Mouse (Mus musculus) MEL (cell line): ENCODE measurements around the gene Ist1. TPM values are rescaled to one million over a fixed set of nuclear protein-coding genes. Genes with fewer than 3 reads are reported as not detected.

Source experiments
- DNase-seq: peaks from one replicate; pipeline ENCODE4 v3.0.0; 2011; ENCODE audit warnings: low read depth, low spot score
- H3K27ac ChIP-seq: 2 replicates; pipeline ENCODE4 v1.5.1; 2012; ENCODE audit warnings: low read depth, mild to moderate bottlenecking, control low read depth, low read length, moderate library complexity; ENCODE audit not compliant: control insufficient read depth
- H3K27me3 ChIP-seq, 2 experiments: fragments of 150-350 bp in 1 of 2; sonication (generic) in 1 of 2; 2 replicates each; pipeline ENCODE4 v1.6.1; 2012; ENCODE audit warnings: low read length in 2 of 2, mild to moderate bottlenecking in 2 of 2, improper control_type of control experiment in 1 of 2, moderate library complexity in 1 of 2; ENCODE audit not compliant: insufficient read depth in 2 of 2, control insufficient read depth in 1 of 2
- H3K36me3 ChIP-seq, 2 experiments: 2 replicates each; pipeline ENCODE4 v1.6.1; 2012 to 2014; ENCODE audit warnings: low read length in 2 of 2, improper control_type of control experiment in 1 of 2, inconsistent platforms in 1 of 2, mild to moderate bottlenecking in 1 of 2; ENCODE audit not compliant: insufficient read depth in 2 of 2, control insufficient read depth in 1 of 2
- H3K4me1 ChIP-seq, 2 experiments: fragments of 150-350 bp in 1 of 2; sonication (generic) in 1 of 2; 2 replicates each; pipeline ENCODE4 v1.6.1; 2012; ENCODE audit warnings: low read length in 2 of 2, improper control_type of control experiment in 1 of 2, mild to moderate bottlenecking in 1 of 2; ENCODE audit not compliant: insufficient read depth in 2 of 2, control insufficient read depth in 1 of 2
- H3K4me3 ChIP-seq, 2 experiments: fragments of 150-350 bp in 1 of 2; sonication (generic) in 1 of 2; 2 replicates each; pipeline ENCODE4 v1.5.1; 2012; ENCODE audit warnings: low read depth in 2 of 2, low read length in 2 of 2, mild to moderate bottlenecking in 2 of 2, moderate library complexity in 2 of 2, control low read depth in 1 of 2, improper control_type of control experiment in 1 of 2; ENCODE audit not compliant: control insufficient read depth in 1 of 2, insufficient read depth in 1 of 2
- H3K79me2 ChIP-seq: 2 replicates; pipeline ENCODE4 v1.6.1; 2012; ENCODE audit warnings: mild to moderate bottlenecking, low read length, moderate library complexity; ENCODE audit not compliant: control insufficient read depth, poor library complexity, insufficient read depth
- H3K9ac ChIP-seq: 2 replicates; pipeline ENCODE4 v1.6.1; 2012; ENCODE audit warnings: low read depth, mild to moderate bottlenecking, control low read depth, low read length, moderate library complexity; ENCODE audit not compliant: control insufficient read depth, poor library complexity, severe bottlenecking
- H3K9me3 ChIP-seq: fragments of 150-350 bp; sonication (generic); replicated peaks from 2 replicates; pipeline ENCODE4 v1.6.1; 2012; ENCODE audit warnings: mild to moderate bottlenecking, low read length, improper control_type of control experiment, moderate library complexity; ENCODE audit not compliant: insufficient read depth
- BHLHE40 ChIP-seq: IDR thresholded peaks from 2 replicates; pipeline ENCODE4 v1.6.1; 2012; ENCODE audit warnings: low read depth, mild to moderate bottlenecking, inconsistent platforms, low read length, improper control_type of control experiment, borderline replicate concordance
- CHD2 ChIP-seq: IDR thresholded peaks from 2 replicates; pipeline ENCODE4 v1.6.1; 2011; ENCODE audit warnings: low read length, improper control_type of control experiment
- CTCF ChIP-seq, 3 experiments: IDR thresholded peaks in 2 of 3; conservative IDR thresholded peaks in 1 of 3; 2 replicates each; pipeline ENCODE4 v1.5.1; 2011 to 2012; ENCODE audit warnings: low read length in 3 of 3, low read depth in 2 of 3, mild to moderate bottlenecking in 2 of 3, improper control_type of control experiment in 1 of 3, inconsistent platforms in 1 of 3, mixed read lengths in 1 of 3, moderate library complexity in 1 of 3; ENCODE audit not compliant: control insufficient read depth in 1 of 3, insufficient read depth in 1 of 3, poor library complexity in 1 of 3, severe bottlenecking in 1 of 3
- ELF1 ChIP-seq: IDR thresholded peaks from 2 replicates; pipeline ENCODE4 v1.6.1; 2014; ENCODE audit warnings: low read depth, mild to moderate bottlenecking, inconsistent platforms, low read length, improper control_type of control experiment, moderate library complexity
- GATA1 ChIP-seq: IDR thresholded peaks from 2 replicates; pipeline ENCODE4 v1.6.1; 2011; ENCODE audit warnings: low read depth, low read length, improper control_type of control experiment
- KAT2A ChIP-seq: conservative IDR thresholded peaks from 2 replicates; pipeline ENCODE4 v1.6.1; 2012; ENCODE audit warnings: low read depth, low read length, improper control_type of control experiment, inconsistent platforms
- MAFK ChIP-seq: IDR thresholded peaks from 2 replicates; pipeline ENCODE4 v1.6.1; 2011; ENCODE audit warnings: low read depth, mild to moderate bottlenecking, low read length, improper control_type of control experiment, borderline replicate concordance
- MEF2A ChIP-seq: IDR thresholded peaks from 2 replicates; pipeline ENCODE4 v1.6.1; 2014; ENCODE audit warnings: low read depth, mild to moderate bottlenecking, inconsistent platforms, low read length, improper control_type of control experiment; ENCODE audit not compliant: poor library complexity, insufficient replicate concordance, severe bottlenecking; ENCODE audit errors: extremely low read depth
- POLR2AphosphoS2 ChIP-seq: IDR thresholded peaks from 2 replicates; pipeline ENCODE4 v1.6.1; 2011; ENCODE audit warnings: low read length, improper control_type of control experiment
- POLR2AphosphoS5 ChIP-seq: IDR thresholded peaks from 2 replicates; pipeline ENCODE4 v1.6.1; 2012; ENCODE audit warnings: low read depth, borderline replicate concordance, mild to moderate bottlenecking, inconsistent platforms, low read length, moderate library complexity, mixed read lengths
- SIN3A ChIP-seq: IDR thresholded peaks from 2 replicates; pipeline ENCODE4 v1.6.1; 2012; ENCODE audit warnings: low read length, improper control_type of control experiment, inconsistent platforms
- SMC3 ChIP-seq: IDR thresholded peaks from 2 replicates; pipeline ENCODE4 v1.6.1; 2011; ENCODE audit warnings: low read depth, low read length, improper control_type of control experiment
- USF1 ChIP-seq: IDR thresholded peaks from 2 replicates; pipeline ENCODE4 v1.6.1; 2014; ENCODE audit warnings: low read depth, mild to moderate bottlenecking, inconsistent platforms, low read length, improper control_type of control experiment, moderate library complexity
- USF2 ChIP-seq, 2 experiments: IDR thresholded peaks; 2 replicates each; pipeline ENCODE4 v1.6.1; 2011 to 2012; ENCODE audit warnings: improper control_type of control experiment in 2 of 2, low read length in 2 of 2, borderline replicate concordance in 1 of 2, inconsistent platforms in 1 of 2, low read depth in 1 of 2, mild to moderate bottlenecking in 1 of 2; ENCODE audit not compliant: insufficient read depth in 1 of 2
- ZNF384 ChIP-seq: IDR thresholded peaks from 2 replicates; pipeline ENCODE4 v1.6.1; 2012; ENCODE audit warnings: low read depth, mild to moderate bottlenecking, inconsistent platforms, low read length, improper control_type of control experiment
- polyA plus RNA-seq, 2 experiments: library from polyadenylated mRNA; stranded (reverse) in 1 of 2; unstranded in 1 of 2; fragments of >175 nt in 1 of 2; fragments of >200 nt in 1 of 2; gene quantifications; 2 replicates each; pipeline versions ENCODE4 v1.2.1 to v1.2.4; 2012; ENCODE audit warnings: low replicate concordance in 2 of 2, low read depth in 1 of 2; ENCODE audit not compliant: insufficient read length in 2 of 2, insufficient read depth in 1 of 2, missing spikeins in 1 of 2
- total RNA-seq: library from RNA; depleted of rRNA; stranded (reverse); fragments of 300-350 nt; gene quantifications from 2 replicates; pipeline ENCODE4 v1.2.3, GENCODE M21; 2012

The Ist1 gene
- total and polyA plus RNA-seq, 3 experiments: 33.1 to 126 (median 50.4) TPM

DNA sequence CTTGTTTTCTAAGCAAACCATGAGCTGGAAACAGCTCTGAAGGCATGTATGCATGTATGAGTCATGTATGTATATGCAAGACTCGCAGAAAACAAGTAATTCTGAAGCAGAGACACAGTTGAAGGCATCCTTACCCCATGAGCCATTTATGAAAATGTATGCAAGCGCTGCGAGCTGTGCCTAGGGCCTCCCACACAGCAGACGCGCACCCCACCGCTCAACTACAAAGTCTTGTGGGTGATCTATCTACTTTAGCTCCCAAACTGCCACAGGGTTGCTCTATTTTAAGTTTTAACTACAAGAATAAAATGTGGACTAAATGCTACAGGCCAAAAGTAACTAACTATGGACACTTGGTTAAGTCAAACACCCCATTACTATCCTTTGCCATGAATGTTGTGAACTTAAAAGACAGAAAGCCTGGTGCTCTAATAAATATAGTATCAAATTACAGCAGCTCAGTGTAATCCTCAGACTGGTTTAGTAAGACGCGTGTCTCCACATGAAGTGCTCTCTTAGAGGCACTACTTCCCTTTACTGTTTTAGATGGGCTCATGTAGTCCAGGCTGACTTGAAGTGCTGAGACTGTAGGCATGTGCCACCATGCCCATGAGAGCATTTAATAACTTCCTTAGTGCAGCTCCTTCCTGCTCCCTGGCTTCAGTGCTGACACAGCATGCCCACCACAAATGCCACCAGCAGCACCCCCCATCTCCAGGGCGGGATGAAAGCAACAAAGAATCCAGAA, 17.0 kb downstream of the Ist1 start:
- Histone ChIP-seq H3K27me3 (no peaks in the 10 kb centered on the region), H3K36me3 (peaks cover 0 to 44% of the 10 kb centered on the region in 2 experiments; a peak in 2 of 4 replicates), H3K9ac (no peak overlapping the region), H3K4me3 (no peak overlapping the region), H3K79me2 (no peaks in the 10 kb centered on the region), H3K9me3 (no peaks in the 10 kb centered on the region), H3K27ac (no peak overlapping the region), H3K4me1 (no peaks in the 10 kb centered on the region)
- TF ChIP-seq SMC3 (no peak), CHD2 (no peak), CTCF (IDR thresholded peaks at IDR 0.05 in 2 of 3, conservative IDR thresholded peaks at IDR 0.05 in 1 of 3; ENCODE audit: control insufficient read depth in 1 of 3, insufficient read depth in 1 of 3, low read depth in 2 of 3, low read length in 3 of 3, poor library complexity in 1 of 3, severe bottlenecking in 1 of 3) (no peak), SIN3A (no peak)
- DNase-seq: no peak

DNA sequence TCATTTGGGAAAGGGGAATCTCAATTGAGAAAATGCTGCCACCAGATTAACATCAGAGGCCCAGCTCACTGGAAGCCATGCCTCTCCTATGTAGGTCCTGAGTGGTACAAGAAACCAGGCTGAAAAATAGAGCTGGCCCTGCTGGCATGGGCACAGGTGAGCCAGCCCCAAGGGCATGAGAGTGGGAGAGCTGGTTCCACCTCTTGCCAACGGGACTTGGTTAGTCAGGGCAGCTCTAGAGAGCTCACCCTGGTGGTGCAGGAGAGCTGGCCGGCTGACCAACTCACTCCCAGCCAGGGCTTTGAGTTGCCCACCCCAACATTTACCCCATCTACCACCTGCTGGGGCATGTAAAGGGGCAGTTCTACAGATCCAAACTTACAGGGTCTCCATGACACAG, 19.5 kb downstream of the Ist1 start:
- no peaks in the 10 kb centered on the region for H3K79me2 ChIP-seq
- H3K36me3 ChIP-seq: peaks cover 0 to 35% of the 10 kb centered on the region in 2 experiments; a peak in 2 of 4 replicates
- no peak for TF ChIP-seq SMC3
- TF ChIP-seq ELF1: no peak
- TF ChIP-seq POLR2AphosphoS2: no peak
- no peak for TF ChIP-seq BHLHE40
- TF ChIP-seq ZNF384: no peak
- TF ChIP-seq USF1: no peak
- TF ChIP-seq KAT2A: no peak
- no peak for TF ChIP-seq GATA1
- no peak for TF ChIP-seq SIN3A
- TF ChIP-seq, all 39 proteins: peak for 0
- DNase-seq: no peak
- Histone ChIP-seq H3K9me3 (no peaks in the 10 kb centered on the region), H3K4me3 (no peak overlapping the region), H3K27ac (no peak overlapping the region), H3K27me3 (no peaks in the 10 kb centered on the region), H3K9ac (no peak overlapping the region), H3K4me1 (no peaks in the 10 kb centered on the region)

DNA sequence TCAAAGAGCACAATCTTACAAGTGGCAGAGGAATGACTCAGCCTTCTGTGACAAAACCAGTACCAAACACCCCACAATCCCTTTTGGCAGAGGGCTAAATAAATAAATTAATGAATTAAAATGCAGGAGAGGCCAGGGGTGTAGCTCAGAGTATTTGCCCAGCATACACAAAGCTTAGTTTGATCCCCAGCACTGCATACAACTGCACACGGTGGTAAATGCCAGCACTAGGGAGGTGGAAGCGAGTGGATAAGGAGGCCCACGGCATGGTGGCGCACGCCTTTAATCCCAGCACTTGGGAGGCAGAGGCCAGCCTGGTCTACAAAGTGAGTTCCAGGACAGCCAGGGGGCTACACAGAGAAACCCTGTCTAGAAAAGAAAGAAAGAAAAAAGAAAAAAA, 20.4 kb downstream of the Ist1 start:
- H3K9ac ChIP-seq: no peak overlapping the region
- H3K9me3 ChIP-seq: no peaks in the 10 kb centered on the region
- H3K27me3 ChIP-seq: no peaks in the 10 kb centered on the region
- no peak overlapping the region for H3K4me3 ChIP-seq
- no peak overlapping the region for H3K27ac ChIP-seq
- DNase-seq: no peak
- H3K79me2 ChIP-seq: no peaks in the 10 kb centered on the region
- TF ChIP-seq MEF2A (no peak), POLR2AphosphoS5 (no peak), USF2 (IDR thresholded peaks at IDR 0.05; ENCODE audit: borderline replicate concordance in 1 of 2, insufficient read depth in 1 of 2, low read depth in 1 of 2, low read length in 2 of 2) (no peak), MAFK (no peak)
- no peaks in the 10 kb centered on the region for H3K4me1 ChIP-seq
- H3K36me3 ChIP-seq: peaks cover 0 to 30% of the 10 kb centered on the region in 2 experiments; a peak in 2 of 4 replicates
